Mouse (Mus musculus): ENCODE data around the gene Ttll11.

Ttll11 gene

DNA sequence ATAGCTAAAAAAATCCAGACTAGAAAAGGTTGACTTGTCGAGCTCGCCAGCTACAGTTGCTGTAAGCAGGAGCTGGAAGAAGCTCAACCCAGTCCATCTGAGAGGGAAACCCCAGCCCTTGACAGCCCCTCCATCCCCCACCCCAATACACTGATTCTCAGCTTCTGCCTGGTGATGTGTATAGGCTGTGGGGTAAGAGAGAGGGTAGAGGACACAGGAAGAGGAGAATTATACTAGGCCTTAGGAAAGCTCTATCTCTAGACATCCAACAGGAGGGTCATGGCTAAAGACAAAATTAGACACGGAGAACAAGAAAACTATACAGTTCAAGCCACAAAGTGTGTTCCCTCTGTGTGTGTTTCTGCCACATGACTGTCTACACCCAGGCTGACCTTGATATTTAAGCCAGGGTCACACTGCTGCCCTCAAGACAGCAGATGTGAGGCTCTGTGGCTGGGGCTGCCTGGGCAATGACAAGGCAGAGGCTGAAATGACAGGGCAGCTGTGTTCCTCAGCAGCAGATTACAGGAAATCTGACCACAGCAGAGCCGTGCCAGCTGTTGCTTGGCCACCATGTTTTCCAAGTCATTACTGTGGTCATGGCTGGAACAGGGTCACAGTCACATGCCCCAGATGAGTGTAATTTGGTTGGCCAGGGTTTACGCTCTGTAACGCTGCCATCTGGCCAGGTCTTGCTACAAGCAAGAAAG is 81.1 kb downstream of the Ttll11 start:
- no peak for DNase-seq

DNA sequence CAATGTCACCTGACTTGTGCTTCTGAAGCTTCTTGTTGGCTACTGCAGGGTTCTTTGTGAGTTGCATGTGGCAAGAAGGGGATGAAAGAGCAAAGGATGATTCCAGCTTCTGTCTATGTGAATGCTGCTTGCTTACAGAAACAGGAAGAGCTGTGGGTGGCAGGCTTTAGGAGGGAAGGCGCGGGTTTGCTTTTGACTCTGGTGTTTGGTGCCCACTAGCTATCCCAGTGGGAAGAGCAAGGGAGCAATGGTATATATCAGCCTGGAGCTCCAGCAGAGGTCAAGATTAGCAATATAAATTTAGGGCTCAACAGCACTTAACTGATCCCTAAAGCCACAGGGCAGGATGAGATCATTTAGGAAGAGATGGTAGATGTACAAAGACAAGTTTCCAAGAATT is 82.6 kb downstream of the Ttll11 start:
- DNase-seq, result no peak

DNA sequence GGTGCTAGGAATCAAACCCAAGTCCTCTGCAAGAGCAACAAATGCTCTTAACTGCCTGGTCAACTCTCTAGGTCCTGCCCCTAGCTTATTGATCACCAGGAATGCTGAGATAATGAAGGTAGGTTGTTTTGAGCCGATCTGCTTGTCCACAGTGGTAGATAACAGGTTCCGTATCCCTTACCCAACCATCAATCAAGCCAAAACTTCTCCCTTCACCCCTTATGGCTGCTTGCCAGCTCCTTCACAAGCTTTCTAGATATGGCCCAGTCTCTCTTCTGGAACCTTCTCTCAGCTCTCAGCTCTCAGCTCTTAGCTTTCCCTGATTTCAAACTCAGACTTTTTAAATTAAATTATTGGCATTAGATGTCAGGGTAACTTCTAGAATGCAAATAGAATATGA is 85.2 kb downstream of the Ttll11 start:
- no peak for DNase-seq

DNA sequence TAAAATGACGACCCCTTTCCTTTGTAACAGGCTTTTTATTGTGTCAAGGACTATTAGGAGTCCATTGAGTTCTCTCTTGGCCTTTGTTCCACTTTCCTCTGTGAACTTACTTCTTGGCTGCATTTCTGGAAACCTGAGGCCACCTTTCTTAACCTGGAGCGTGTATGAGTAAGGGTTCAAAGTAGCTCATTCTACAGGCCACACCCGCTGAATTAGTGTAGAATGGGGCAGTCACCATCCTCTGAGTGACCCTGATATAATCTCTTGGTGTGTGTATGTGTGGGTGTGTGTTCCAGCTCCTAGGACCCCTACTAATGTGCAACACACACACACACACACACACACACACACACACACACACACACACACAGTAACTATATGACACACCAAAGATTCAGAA is 89.1 kb downstream of the Ttll11 start:
- no peak for DNase-seq

DNA sequence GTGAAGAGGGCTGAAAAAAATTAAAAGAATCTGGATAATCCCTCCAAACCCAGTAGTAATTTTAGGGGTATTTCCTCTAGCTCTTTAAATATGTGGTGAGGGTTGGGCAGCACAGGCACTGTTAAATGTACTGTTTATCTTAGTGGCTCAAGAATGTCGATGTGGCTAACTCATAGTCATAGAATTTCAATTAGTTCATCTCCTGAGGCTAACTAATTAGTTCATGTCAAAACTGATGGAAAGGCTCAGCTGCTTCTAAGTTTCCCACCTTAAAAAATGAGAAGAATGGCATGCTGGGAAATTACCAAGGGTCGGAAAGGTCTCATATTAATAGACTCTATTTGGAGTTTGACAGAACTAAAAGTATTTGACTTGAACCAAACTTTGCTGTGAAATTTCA is 89.9 kb downstream of the Ttll11 start:
- no peak for DNase-seq

DNA sequence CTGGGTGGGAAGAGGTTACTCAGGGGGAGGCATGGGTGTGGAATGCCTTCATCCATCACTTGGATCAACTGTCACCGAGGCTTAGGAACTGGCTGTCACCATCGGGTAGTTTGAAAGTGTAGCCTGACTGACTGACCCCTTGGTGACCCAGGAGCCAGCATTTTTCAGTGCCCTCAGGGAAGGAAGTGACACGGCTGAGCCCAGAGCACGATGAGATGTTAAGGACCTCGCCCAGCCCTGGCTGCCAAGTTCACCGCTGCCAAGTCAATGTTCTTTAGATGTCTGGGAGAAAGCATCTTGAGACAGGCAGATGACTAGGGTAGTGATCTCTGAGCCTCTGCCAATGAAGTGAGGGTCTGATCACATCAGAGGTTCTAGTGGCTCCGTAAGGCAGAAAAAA is 95.4 kb downstream of the Ttll11 start:
- DNase-seq, result no peak

DNA sequence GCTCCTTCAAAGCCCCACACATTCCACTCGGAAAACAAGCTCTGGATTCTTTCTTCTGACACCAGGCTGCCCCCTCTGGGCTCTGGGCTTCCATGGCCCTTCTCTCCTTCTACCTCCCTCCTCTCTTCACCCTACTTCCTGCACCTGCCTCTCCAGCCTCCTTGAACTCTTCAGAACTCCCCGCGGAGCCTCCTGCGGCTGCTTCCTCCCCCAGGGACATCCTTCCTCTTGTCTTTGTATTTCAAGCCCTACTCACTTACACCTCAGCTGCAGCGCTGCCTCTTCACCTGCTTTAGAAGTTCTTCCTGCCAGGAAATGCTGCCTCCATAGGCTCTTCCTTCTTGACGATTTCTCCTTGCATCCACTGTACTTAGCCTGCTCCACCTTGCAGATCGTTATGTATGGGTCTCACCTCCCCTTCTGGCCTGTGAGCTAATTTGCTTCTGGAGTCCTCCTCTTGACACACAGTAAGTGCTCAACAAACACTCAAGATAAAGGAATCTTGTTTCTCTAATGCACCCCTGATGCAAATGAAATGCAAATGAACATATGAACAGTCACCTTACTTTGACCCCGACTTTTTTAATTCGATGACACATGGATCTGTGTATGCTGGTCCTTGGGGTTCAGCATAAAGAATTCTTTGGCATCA is 97.3 kb downstream of the Ttll11 start:
- DNase-seq, result no peak

DNA sequence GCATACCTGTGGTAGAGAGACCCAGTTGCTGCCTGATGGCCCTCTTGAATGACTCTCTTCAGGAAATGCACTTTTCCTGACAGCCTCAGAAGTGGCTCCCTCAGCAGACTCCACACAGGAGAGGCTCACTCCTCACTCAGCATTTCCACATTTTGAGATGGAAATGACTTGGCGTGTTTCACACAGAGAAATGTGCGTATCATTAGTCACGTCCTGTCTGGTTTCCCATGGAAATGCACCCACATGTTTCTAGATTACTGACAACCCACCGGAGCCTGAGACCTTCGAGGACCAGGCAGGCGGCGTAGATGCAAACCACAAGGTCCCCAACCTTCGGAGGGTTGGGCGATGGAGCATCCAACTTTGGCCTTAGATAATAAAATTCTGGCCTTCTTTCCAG is 97.8 kb downstream of the Ttll11 start:
- DNase-seq, result no peak

DNA sequence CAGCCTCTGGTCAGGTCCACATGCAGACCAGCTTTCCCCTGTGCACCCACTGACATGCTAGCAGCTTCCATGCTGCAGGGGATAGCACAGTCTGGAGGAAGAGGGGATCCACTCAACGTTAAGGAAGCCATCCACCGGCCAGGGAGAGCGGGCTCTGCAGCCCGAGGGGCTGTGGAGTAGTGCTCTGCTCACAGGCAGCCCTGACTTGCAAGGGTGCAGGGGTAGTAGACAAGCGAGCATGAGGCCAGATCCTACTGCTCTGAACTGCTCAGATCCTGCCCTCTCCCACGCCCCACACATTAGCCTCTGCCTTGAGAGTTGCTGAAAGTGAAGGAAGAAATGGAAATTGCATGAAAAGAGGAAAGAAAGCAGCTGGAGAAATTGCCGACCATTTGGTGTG is 99.4 kb downstream of the Ttll11 start:
- DNase-seq, result no peak

DNA sequence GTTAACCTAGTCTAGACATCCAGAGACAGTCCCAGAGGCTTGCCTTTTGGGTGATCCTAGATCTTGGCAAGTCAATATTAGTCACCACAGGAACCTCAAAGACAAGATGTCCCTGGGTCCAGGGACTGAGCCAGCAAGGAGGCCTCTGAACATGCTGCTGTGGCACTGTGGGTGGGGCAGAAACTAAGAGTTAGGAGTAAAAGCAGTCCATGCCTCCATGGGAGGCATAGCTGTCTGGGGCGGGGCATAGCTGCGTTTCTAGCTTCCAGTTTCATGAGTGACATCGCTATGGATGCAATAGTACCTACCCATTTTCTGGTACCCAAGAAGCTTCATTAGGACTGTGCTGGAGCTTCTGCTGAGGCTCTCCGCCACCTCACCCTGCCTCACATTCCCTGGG is 99.8 kb downstream of the Ttll11 start:
- no peak for DNase-seq

DNA sequence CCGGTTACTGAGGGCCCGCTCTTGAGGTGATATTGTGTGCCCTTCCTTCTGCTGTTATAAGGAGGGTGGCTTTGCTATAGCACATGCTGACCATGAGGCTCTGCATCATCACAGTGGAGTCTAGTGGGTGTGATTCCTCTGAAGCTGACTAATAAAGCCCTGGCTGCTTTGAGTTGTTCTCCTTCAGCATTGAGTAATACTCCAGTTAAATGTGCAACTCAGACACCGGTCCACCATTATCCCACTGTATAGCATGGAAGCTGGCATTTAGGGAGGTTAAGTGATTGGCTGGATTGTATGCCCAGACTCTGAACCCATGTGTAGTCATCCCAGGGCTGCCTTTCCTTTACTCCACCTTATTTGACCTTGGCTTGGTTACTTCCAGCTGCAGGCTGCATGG is 101.2 kb downstream of the Ttll11 start:
- DNase-seq, result no peak

DNA sequence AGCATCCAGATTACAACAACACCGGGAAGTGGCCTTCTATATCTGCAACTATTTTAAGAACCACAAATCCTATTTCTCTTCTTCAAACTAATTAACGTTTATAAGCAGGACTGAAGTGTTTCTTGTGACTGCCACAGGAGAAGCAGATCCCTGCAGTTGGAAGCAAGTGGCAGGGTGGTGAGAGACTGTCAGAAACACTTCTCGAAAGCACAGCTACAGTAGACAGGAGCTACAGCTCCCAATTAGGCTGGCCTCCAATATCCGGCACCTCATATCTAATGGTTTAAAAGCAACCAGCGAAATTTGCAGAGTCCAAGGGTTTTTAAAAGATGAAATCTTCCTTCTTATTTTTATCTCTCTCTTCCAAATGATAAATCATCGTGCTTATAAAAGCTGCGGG is 104.1 kb downstream of the Ttll11 start:
- DNase-seq, result no peak

DNA sequence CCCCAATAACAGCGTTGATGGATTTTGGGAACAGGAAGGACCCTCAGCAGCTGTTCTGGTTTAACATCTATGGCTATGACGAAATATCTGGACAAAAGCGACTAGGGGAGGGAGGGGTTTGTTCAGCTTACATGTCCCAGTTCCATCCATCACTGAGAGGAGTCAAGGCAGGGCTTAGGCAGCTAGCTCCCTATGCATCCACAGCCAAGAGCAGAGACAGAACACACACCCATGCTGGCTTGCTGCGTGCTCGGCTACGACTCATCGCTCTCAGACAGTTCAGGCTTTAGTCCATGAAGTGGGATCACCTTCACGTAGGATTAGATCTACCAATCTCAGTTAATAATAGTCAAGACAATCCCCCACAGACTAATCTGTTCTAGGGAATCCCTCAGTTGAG is 105.3 kb downstream of the Ttll11 start:
- no peak for DNase-seq

DNA sequence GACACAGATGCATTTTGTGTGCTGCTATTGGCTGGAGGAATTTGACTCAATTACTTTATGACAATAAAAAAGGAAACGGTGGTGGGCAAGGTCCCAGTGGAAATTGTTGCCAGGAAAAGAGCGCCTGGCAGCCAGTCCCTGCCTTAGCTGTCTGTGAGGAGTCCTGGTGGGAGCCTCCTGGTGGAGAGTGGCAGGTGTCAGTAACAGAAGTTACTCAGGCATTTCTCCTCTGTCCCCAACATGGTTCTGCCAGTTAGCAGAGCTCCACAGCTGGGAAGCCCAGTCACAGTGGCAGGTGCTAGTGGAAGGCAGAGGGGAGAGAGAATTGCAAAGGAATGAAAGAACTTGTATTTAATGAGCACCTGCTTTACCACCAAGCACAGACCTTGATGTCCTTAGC is 110.5 kb downstream of the Ttll11 start:
- no peak for DNase-seq

DNA sequence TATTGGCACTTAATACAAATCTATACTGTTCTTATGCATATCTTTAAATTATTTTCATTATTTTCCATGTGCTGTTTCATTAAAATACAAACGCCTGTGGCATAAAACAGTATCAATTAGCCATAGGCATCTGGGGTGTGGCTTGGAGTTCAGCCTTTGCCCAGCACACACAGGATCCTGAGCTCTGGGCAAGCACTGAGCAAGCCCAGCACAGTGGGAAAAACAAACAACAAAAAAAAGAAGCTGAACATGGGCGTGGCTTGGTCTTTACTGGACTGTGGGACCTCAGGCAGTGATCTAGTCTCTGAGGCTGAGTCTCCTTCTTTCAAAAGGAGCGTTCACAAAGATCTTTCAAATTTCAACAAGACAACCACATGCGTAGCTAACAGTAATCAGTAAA is 116.4 kb downstream of the Ttll11 start:
- no peak for DNase-seq

DNA sequence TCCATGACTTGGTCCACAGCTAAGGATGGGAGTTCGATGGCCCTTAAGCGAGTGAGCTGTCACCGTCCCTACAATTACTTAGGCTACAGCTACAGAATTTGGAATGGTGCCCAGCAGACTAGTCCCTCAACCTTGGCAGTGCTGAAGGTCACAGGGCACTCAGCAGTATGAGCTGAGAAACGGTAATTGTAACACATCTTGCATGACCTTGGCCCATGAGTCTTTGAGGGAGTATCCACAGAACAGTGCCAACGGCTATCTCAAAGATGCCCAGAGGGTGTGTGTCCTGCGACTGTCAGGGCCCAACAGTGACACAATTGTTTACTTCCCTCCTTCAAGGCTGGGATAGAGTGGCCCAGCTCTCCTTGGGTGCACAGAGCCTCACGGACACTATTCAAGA is 118.5 kb downstream of the Ttll11 start:
- DNase-seq, result no peak

DNA sequence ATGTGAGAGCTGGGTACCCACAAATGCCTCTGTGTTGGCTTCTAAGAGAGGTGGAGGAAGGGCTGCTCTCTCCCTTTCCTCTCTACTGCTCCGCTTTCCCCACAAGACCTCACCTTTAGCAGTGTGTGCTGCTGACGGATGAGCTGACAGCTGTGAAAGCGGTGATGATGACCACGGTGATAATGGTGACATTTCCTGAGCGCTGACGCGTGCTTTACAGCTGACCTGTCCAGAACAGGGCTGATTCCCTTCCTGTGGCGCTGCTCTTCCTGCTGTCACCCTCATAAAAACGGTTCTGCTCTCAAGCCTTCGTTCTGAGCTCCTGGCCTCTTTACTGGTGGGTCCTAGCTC is 119.3 kb downstream of the Ttll11 start:
- no peak for DNase-seq

DNA sequence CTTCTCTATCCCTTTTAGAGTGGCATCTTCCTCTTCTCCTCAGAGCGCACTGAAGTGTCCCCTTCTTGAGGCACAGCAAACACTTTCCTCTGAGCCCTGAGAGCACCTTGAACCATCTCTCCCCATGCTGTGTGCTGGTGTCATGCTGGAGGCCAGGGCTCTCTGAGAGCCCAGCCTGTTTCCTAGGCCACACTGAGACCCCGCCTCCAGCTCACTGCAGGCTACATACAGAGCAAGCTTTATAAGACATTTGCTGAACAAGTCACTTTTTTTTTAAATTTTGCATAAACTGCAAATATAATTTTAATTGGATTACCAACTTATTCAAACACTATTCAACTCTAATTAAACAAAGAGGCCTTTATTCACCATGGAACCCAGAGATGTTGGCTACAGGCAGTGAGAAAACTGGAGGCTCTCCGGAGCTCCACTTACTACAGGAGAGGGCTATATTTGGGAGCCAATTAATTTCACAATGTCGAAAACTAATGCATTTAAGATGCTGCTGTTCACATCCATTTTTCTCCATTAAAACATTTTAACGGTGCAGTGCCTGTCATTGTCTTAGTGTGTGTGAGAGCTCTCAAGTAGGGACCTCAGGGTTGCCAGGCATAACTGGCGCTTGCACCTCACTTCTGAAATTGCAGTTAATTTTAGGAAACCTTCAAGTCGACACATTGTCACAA is 119.9 kb downstream of the Ttll11 start:
- DNase-seq, result no peak

DNA sequence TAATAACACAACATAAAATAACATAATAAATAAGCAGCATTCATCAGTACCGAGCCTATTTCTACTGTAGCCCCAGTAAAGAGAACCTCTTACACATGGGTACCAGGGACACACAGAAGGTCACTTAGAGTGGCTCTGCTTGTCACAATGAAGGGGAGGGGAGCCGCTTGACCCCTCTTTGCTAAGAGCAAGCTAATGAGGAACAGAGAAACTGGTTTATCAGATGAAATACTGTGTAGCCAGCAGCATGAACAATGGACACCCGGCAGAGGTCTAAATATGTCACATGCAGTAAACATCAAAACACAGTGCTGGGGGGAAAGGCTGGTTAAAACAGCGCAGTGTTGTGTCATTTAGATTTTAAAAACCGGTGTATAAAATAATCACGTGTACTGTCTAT is 121.4 kb downstream of the Ttll11 start:
- DNase-seq, result no peak

DNA sequence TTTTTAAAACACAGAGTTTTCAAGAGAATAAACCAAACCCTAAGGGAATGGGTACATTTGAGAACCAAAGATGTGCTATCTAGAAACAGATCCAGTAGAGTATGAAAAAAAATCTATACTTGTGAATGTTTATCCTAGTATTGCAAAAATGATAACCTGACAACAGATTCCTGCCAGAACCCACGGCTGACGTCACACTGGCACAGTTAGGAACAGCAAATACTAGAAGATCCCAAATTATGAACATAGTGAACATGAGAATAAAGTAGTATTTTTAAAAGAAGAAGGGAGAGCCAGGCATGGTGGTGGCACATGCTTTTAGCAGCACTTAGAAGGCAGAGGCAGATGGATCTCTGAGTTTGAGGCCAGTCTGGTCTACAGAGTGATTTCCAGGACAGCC is 122.8 kb downstream of the Ttll11 start:
- no peak for DNase-seq

DNA sequence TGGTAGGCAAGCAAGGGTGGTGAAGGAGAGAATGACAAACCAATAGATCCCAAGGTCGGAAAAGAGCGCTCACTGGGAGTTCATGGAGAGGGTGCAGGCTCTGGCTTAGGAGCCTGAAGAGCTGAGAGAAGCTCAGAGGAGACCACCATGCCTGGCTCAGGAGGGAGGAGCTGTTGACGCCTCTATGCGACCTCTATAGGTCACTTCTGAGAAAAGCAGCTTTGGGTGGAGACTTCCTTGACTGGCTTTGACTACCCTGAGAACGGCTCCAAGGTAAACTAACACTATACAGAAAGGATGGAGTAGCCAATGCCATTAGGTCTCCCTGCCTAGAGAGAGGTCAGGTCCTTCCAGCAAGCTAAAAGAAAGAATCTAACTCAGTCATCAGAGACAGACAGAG is 124.8 kb downstream of the Ttll11 start:
- DNase-seq, result no peak

DNA sequence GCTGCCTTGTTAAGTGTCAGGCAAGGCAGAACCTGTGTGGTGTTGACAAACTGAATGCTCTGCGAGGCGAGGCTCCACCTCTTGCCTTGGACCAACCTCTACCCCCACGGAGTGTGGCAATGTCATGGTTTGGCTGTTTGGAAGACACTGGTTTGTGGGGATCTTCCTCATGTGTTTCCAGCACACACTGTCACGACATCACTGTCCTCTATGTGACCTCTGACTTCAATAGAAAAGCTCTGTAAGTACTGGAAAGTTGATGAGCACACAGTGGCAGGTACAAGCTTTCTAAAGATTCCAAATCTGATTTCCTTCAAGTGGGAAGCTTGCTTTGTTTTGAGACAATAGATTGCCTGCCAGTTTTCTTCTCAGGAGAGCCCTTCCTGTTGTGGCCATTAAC is 126.7 kb downstream of the Ttll11 start:
- DNase-seq, result no peak

DNA sequence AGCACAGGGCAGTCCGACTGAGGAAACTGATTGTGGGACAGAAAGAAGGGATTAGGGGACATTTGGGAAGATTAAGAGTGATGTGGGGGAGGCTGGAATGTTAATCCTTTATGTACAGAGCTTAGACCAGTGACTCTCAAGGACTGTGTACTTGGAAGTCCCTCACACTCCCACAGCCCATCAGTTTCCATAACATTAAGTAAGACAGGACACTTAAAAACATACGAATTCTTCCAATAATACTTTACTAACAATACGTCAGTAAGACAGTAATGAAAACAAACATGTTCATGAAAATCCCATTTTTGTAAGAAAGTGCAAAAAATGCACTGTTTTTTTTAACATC is 127.6 kb downstream of the Ttll11 start:
- DNase-seq, result no peak

DNA sequence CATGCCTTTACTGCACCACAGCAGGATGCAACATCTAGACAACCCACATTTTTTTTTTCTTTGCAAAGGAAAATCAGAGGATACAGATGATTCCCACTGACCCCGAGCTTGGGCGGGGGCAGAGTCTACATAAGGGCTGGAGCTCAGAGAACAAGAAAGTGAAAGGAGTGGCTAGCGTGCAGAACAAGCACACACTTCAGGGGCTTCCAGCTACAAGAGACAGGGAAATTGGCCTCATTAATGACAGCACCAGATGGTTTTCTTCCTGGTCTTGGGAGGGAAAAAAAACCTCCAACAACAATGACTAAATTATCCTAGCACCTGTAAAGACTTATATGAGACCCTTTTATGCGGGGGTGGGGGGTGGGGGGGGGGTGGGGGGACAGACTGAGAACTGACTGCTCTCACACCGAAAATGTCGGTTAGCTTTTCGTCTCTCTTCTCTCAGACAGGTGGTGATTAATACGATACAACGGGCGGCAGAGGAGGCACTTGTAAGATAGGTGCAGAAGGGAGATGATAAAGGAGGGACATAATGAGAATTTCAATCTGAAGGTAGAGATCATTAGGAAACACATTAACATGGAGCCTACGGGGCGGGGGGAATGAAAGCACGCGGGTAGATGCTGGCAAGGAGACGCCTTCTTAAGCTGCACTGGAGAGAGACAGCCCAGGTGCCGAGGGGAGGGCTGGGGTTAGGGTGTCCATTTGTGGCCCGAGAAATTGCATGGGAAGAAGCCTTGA is 128.1 kb downstream of the Ttll11 start:
- no peak for DNase-seq
